Mouse (Mus musculus) CH12.LX (cell line): ENCODE measurements around the gene Zscan10. TPM values are rescaled to one million over a fixed set of nuclear protein-coding genes. Genes with fewer than 3 reads are reported as not detected.

ENCODE experiments used
- DNase-seq: peaks from one replicate; pipeline ENCODE4 v3.0.0-alpha.2; 2013; ENCODE audit errors: extremely low read depth
- H3K27ac ChIP-seq: 2 replicates; pipeline ENCODE4 v1.5.1; 2012; ENCODE audit warnings: low read depth, mild to moderate bottlenecking, control low read depth, moderate library complexity; ENCODE audit not compliant: insufficient read depth
- H3K27me3 ChIP-seq: replicated peaks from 2 replicates; pipeline ENCODE3; 2012; ENCODE audit warnings: inconsistent platforms
- H3K36me3 ChIP-seq, 2 experiments: replicated peaks in 1 of 2; 2 replicates each; pipeline versions ENCODE3 to v1.6.1; 2012; ENCODE audit warnings: inconsistent platforms in 1 of 2, low read length in 1 of 2, mild to moderate bottlenecking in 1 of 2, mixed read lengths in 1 of 2, moderate library complexity in 1 of 2; ENCODE audit not compliant: control insufficient read depth in 1 of 2, insufficient read depth in 1 of 2
- H3K4me1 ChIP-seq, 2 experiments: 2 replicates each; pipeline ENCODE4 v1.6.1; 2012; ENCODE audit warnings: inconsistent platforms in 1 of 2, moderate library complexity in 1 of 2; ENCODE audit not compliant: insufficient read depth in 2 of 2, control insufficient read depth in 1 of 2
- H3K4me2 ChIP-seq: 2 replicates; pipeline ENCODE4 v1.6.1; 2012; ENCODE audit warnings: low read depth, mild to moderate bottlenecking, control low read depth; ENCODE audit not compliant: poor library complexity, insufficient read depth, severe bottlenecking
- H3K4me3 ChIP-seq, 3 experiments: fragments of 150-350 bp in 1 of 3; sonication (generic) in 1 of 3; replicated peaks in 1 of 3; 2 replicates each; pipeline versions ENCODE3 to v1.5.1; 2011 to 2012; ENCODE audit warnings: low read depth in 2 of 3, low read length in 2 of 3, mild to moderate bottlenecking in 2 of 3, moderate library complexity in 2 of 3, control low read depth in 1 of 3, improper control_type of control experiment in 1 of 3, inconsistent platforms in 1 of 3, mixed read lengths in 1 of 3; ENCODE audit not compliant: poor library complexity in 1 of 3
- H3K79me2 ChIP-seq: replicated peaks from 2 replicates; pipeline ENCODE4 v1.6.1; 2012; ENCODE audit warnings: mild to moderate bottlenecking, moderate library complexity; ENCODE audit not compliant: control insufficient read depth, poor library complexity, insufficient read depth, severe bottlenecking; ENCODE audit errors: extremely low read depth
- H3K9ac ChIP-seq: 2 replicates; pipeline ENCODE4 v1.6.1; 2012; ENCODE audit warnings: low read depth, mild to moderate bottlenecking, control low read depth, moderate library complexity; ENCODE audit not compliant: insufficient read depth
- H3K9me3 ChIP-seq: replicated peaks from 2 replicates; pipeline ENCODE3; 2012; ENCODE audit warnings: low read length, inconsistent platforms, mixed read lengths
- CHD1 ChIP-seq: IDR thresholded peaks from 2 replicates; pipeline ENCODE4 v1.6.1; 2012; ENCODE audit warnings: low read depth, low read length, improper control_type of control experiment, inconsistent platforms
- HCFC1 ChIP-seq: IDR thresholded peaks from 2 replicates; pipeline ENCODE4 v1.6.1; 2012; ENCODE audit warnings: low read depth, mild to moderate bottlenecking, inconsistent platforms, low read length, improper control_type of control experiment
- IRF4 ChIP-seq: IDR thresholded peaks from 2 replicates; pipeline ENCODE4 v1.6.1; 2014; ENCODE audit warnings: low read depth, mild to moderate bottlenecking, inconsistent platforms, low read length, improper control_type of control experiment
- JUND ChIP-seq: conservative IDR thresholded peaks from 2 replicates; pipeline ENCODE4 v1.6.1; 2011; ENCODE audit warnings: low read depth, low read length, improper control_type of control experiment
- KAT2A ChIP-seq: IDR thresholded peaks from 2 replicates; pipeline ENCODE4 v1.6.1; 2012; ENCODE audit warnings: low read length, improper control_type of control experiment, inconsistent platforms; ENCODE audit not compliant: insufficient replicate concordance
- MAX ChIP-seq: IDR thresholded peaks from 2 replicates; pipeline ENCODE4 v1.6.1; 2011; ENCODE audit warnings: low read length, improper control_type of control experiment
- MAZ ChIP-seq: IDR thresholded peaks from 2 replicates; pipeline ENCODE4 v1.6.1; 2012; ENCODE audit warnings: low read depth, mild to moderate bottlenecking, inconsistent platforms, low read length, improper control_type of control experiment, moderate library complexity
- MXI1 ChIP-seq: IDR thresholded peaks from 2 replicates; pipeline ENCODE4 v1.6.1; 2011; ENCODE audit warnings: mild to moderate bottlenecking, low read depth, low read length, improper control_type of control experiment
- MYC ChIP-seq: IDR thresholded peaks from 2 replicates; pipeline ENCODE4 v1.6.1; 2011; ENCODE audit warnings: low read depth, mild to moderate bottlenecking, improper control_type of control experiment, low read length
- NELFE ChIP-seq: IDR thresholded peaks from 2 replicates; pipeline ENCODE4 v1.6.1; 2011; ENCODE audit warnings: low read depth, low read length, improper control_type of control experiment
- SIN3A ChIP-seq: IDR thresholded peaks from 2 replicates; pipeline ENCODE4 v1.6.1; 2012; ENCODE audit warnings: low read length, improper control_type of control experiment, inconsistent platforms
- TBP ChIP-seq: conservative IDR thresholded peaks from 2 replicates; pipeline ENCODE4 v1.6.1; 2011; ENCODE audit warnings: low read depth, low read length, improper control_type of control experiment
- TCF12 ChIP-seq: IDR thresholded peaks from 2 replicates; pipeline ENCODE4 v1.6.1; 2014; ENCODE audit warnings: low read depth, mild to moderate bottlenecking, inconsistent platforms, low read length, improper control_type of control experiment
- USF1 ChIP-seq: IDR thresholded peaks from 2 replicates; pipeline ENCODE4 v1.6.1; 2014; ENCODE audit warnings: low read depth, mild to moderate bottlenecking, inconsistent platforms, low read length, improper control_type of control experiment
- ZC3H11A ChIP-seq: IDR thresholded peaks from 2 replicates; pipeline ENCODE4 v1.6.1; 2012; ENCODE audit warnings: low read depth, mild to moderate bottlenecking, inconsistent platforms, low read length, improper control_type of control experiment
- dilution Hi-C: fragments of 300-500 bp; cut with MboI; formaldehyde crosslinking; loops from 2 replicates; pipeline ENCODE4 v1.14.3; 2020; ENCODE audit warnings: low sequenced_read_pairs; ENCODE audit not compliant: extremely low pct_unique_long_range_greater_than_20kb, extremely low pct_ligation_motif_present
- in situ Hi-C: fragments of 300-500 bp; cut with MboI; formaldehyde crosslinking; loops from 3 replicates; pipeline ENCODE4 v1.14.3; 2019; ENCODE audit warnings: low sequenced_read_pairs, low pct_ligation_motif_present, low pct_unique_long_range_greater_than_20kb, mixed read lengths
- polyA plus RNA-seq: library from polyadenylated mRNA; unstranded; fragments of >175 nt; gene quantifications from 2 replicates; pipeline ENCODE4 v1.2.1, GENCODE M21; 2012; ENCODE audit warnings: low read depth; ENCODE audit not compliant: insufficient read length
- total RNA-seq, 2 experiments: library from RNA; depleted of rRNA; stranded (reverse); fragments of 300-350 nt in 1 of 2; fragments of >200 nt in 1 of 2; gene quantifications; 2 replicates each; pipeline ENCODE4 v1.2.3; 2012 to 2014

Zscan10 gene
- total and polyA plus RNA-seq, 3 experiments = not detected

- TF ChIP-seq MAZ = peak; percentile 49; the same call in 1 of the 2 replicates
- peak; percentile 90 for TF ChIP-seq NELFE
- TF ChIP-seq TBP = peak; percentile 73
- TF ChIP-seq HCFC1 = peak; percentile 47; the same call in 1 of the 2 replicates
- TF ChIP-seq TCF12 = peak; percentile 45
- TF ChIP-seq MYC = no peak; the same call in 1 of the 2 replicates
- no peak for TF ChIP-seq ZC3H11A
- TF ChIP-seq JUND = no peak
These were observed 1.8 kb upstream of the Zscan10 start, which contains the start of gene Zfp13 (continued) for GRCm38 (mm10) chr17:23598582-23599552.

DNA sequence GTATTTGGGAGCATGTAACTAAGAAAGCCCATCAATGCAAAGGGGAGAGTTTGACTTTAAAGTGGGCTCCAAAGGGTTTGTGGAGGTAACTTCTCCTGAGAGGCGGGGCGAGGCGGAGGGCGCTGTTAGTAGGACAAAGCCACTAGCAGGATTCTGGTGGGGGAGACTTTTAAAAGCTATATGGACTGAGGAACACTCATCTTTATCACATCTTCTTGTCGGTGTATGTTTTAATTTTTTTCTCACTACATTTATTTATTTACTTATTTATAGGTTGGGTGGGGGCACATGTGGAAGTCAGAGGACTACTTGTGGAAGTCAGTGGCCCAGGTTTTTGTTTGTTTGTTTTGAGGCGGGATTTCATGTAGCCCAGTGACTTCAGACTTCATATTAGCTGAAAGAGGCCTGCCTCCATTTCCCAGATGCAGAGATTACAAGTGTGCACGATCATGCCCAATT is 1.0 kb upstream of the Zscan10 start:
- Histone ChIP-seq H3K27me3 (peaks cover 61% of the 10 kb centered on the region), H3K9me3 (no peaks in the 10 kb centered on the region), H3K27ac (no peak overlapping the region), H3K36me3 (no peaks in the 10 kb centered on the region), H3K79me2 (no peaks in the 10 kb centered on the region)
- in situ Hi-C loops (loop anchor here (5.0 kb wide), 1 partner anchor 32 kb away; no protein-coding TSS in a partner anchor), dilution Hi-C loops (no loop called here)
- peak; percentile 50; the same call in 1 of the 2 replicates for TF ChIP-seq CHD1
- TF ChIP-seq IRF4 = no peak
- no peak for TF ChIP-seq KAT2A
- 0 out of 2 replicates have a peak, but pooled peaks have one; percentile 39 for TF ChIP-seq SIN3A
- no peak for TF ChIP-seq USF1
- TF ChIP-seq MXI1 = 0 out of 2 replicates have a peak, but pooled peaks have one; percentile 21
- TF ChIP-seq MAX = 0 out of 2 replicates have a peak, but pooled peaks have one; percentile 13
- TF ChIP-seq, all 38 proteins: peak for 4
- Histone ChIP-seq H3K9ac (peak overlapping the region; percentile 71), H3K4me2 (peak overlapping the region; percentile 72), H3K4me1 (peaks cover 13 to 14% of the 10 kb centered on the region in 2 experiments), H3K4me3 (peak overlapping the region; percentile 49 to 58 (median 56))
- DNase-seq = no peak
